Mouse (Mus musculus) megakaryocyte progenitor cell, adult 5-6 weeks (primary cell): ENCODE data around the gene Gltpd2. TPM values are rescaled to one million over a fixed set of nuclear protein-coding genes. Genes with fewer than 3 reads are reported as not detected.

ENCODE experiments used
- ATAC-seq: replicated peaks from 2 replicates; pipeline ENCODE4 v1.8.0; 2016; ENCODE audit warnings: mild to moderate bottlenecking, moderate TSS enrichment, inconsistent platforms; ENCODE audit not compliant: poor library complexity
- total RNA-seq, 2 experiments: library from RNA; stranded (forward) in 1 of 2; stranded (reverse) in 1 of 2; fragments of 157-497, 149-512 nt in 1 of 2; fragments of 200-1000 nt in 1 of 2; gene quantifications; 2 replicates each; pipeline versions ENCODE4 v1.2.3 to v1.2.4; 2015 to 2017

Gene Gltpd2
- total RNA-seq, 2 experiments from 2014 or later, result not detected

- no peak for ATAC-seq
Measured at GRCm38 (mm10) chr11:70562995-70563469, 44.0 kb downstream of the Gltpd2 start.

GRCm38 (mm10) chr11:70563470-70564275 is 44.7 kb downstream of the Gltpd2 start:
- peak; percentile 14; the same call in 1 of the 2 replicates for ATAC-seq

- no peak for ATAC-seq
Measured at GRCm38 (mm10) chr11:70564276-70564873, 45.4 kb downstream of the Gltpd2 start.

- no peak for ATAC-seq
Measured at GRCm38 (mm10) chr11:70566586-70566985, 47.6 kb downstream of the Gltpd2 start.

Other genes starting within 250 kb of the Gltpd2 start
- 0.39 TPM in 1 of 2 replicates, not detected in the other for gene Alox12e, start 196.6 kb upstream of the Gltpd2 start, total RNA-seq (2015)
- gene Alox12e, start 196.6 kb upstream of the Gltpd2 start, total RNA-seq (2017), result not detected in 2 replicates
- gene Alox15, start 167.2 kb upstream of the Gltpd2 start, total RNA-seq (2015), result 1.4 and 1.6 TPM in 2 replicates
- gene Alox15, start 167.2 kb upstream of the Gltpd2 start, total RNA-seq (2017), result 1.2 TPM in 2 replicates
- gene Pelp1, start 109.2 kb upstream of the Gltpd2 start, total RNA-seq (2015), result 27.1 and 28.4 TPM in 2 replicates
- 9.5 and 16.8 TPM in 2 replicates for gene Pelp1, start 109.2 kb upstream of the Gltpd2 start, total RNA-seq (2017)
- gene Arrb2, start 86.6 kb upstream of the Gltpd2 start, total RNA-seq (2015), result 43.9 and 47.7 TPM in 2 replicates
- gene Arrb2, start 86.6 kb upstream of the Gltpd2 start, total RNA-seq (2017), result 31.4 and 48.0 TPM in 2 replicates
- gene Med11, start 67.3 kb upstream of the Gltpd2 start, total RNA-seq (2015), result 36.7 and 37.1 TPM in 2 replicates
- 37.0 and 40.2 TPM in 2 replicates for gene Med11, start 67.3 kb upstream of the Gltpd2 start, total RNA-seq (2017)
- gene Zmynd15, start 59.8 kb upstream of the Gltpd2 start, total RNA-seq (2015), result not detected in 2 replicates
- gene Zmynd15, start 59.8 kb upstream of the Gltpd2 start, total RNA-seq (2017), result 0.25 TPM in 1 of 2 replicates, not detected in the other
- 0.29 and 0.67 TPM in 2 replicates for gene Cxcl16, start 59.2 kb upstream of the Gltpd2 start, total RNA-seq (2015)
- gene Cxcl16, start 59.2 kb upstream of the Gltpd2 start, total RNA-seq (2017), result 0.24 TPM in 1 of 2 replicates, not detected in the other
- not detected in 2 replicates for gene Tm4sf5, start 14.0 kb upstream of the Gltpd2 start, total RNA-seq (2015)
- gene Tm4sf5, start 14.0 kb upstream of the Gltpd2 start, total RNA-seq (2017), result not detected in 2 replicates
- gene Vmo1, start 4.6 kb upstream of the Gltpd2 start, total RNA-seq (2015), result not detected in 2 replicates
- gene Vmo1, start 4.6 kb upstream of the Gltpd2 start, total RNA-seq (2017), result not detected in 2 replicates
- gene Psmb6, start 6.2 kb downstream of the Gltpd2 start, total RNA-seq (2015), result 141 and 153 TPM in 2 replicates
- 272 and 309 TPM in 2 replicates for gene Psmb6, start 6.2 kb downstream of the Gltpd2 start, total RNA-seq (2017)
- not detected in 2 replicates for gene Gm40193, start 13.7 kb downstream of the Gltpd2 start, total RNA-seq (2015)
- gene Gm40193, start 13.7 kb downstream of the Gltpd2 start, total RNA-seq (2017), result not detected in 2 replicates
- 0.07 and 0.90 TPM in 2 replicates for gene Pld2, start 20.9 kb downstream of the Gltpd2 start, total RNA-seq (2015)
- 0.25 and 0.81 TPM in 2 replicates for gene Pld2, start 20.9 kb downstream of the Gltpd2 start, total RNA-seq (2017)
- gene Mink1, start 43.7 kb downstream of the Gltpd2 start, total RNA-seq (2015), result 14.4 and 18.0 TPM in 2 replicates
- 12.5 and 16.5 TPM in 2 replicates for gene Mink1, start 43.7 kb downstream of the Gltpd2 start, total RNA-seq (2017)
- not detected in 2 replicates for gene 4930544D05Rik, start 96.7 kb downstream of the Gltpd2 start, total RNA-seq (2015)
- not detected in 2 replicates for gene 4930544D05Rik, start 96.7 kb downstream of the Gltpd2 start, total RNA-seq (2017)
- gene Chrne, start 100.0 kb downstream of the Gltpd2 start, total RNA-seq (2015), result not detected in 2 replicates
- gene Chrne, start 100.0 kb downstream of the Gltpd2 start, total RNA-seq (2017), result 0.17 TPM in 1 of 2 replicates, not detected in the other
- gene Gp1ba, start 119.9 kb downstream of the Gltpd2 start, total RNA-seq (2015), result 0.66 and 2.3 TPM in 2 replicates
- 0.08 and 0.20 TPM in 2 replicates for gene Gp1ba, start 119.9 kb downstream of the Gltpd2 start, total RNA-seq (2017)
- gene Rnf167, start 128.0 kb downstream of the Gltpd2 start, total RNA-seq (2015), result 39.3 and 44.8 TPM in 2 replicates
- 30.7 and 37.4 TPM in 2 replicates for gene Rnf167, start 128.0 kb downstream of the Gltpd2 start, total RNA-seq (2017)
- 59.5 and 73.9 TPM in 2 replicates for gene Slc25a11, start 128.3 kb downstream of the Gltpd2 start, total RNA-seq (2015)
- 46.6 and 52.7 TPM in 2 replicates for gene Slc25a11, start 128.3 kb downstream of the Gltpd2 start, total RNA-seq (2017)
- gene Pfn1, start 135.4 kb downstream of the Gltpd2 start, total RNA-seq (2015), result 1,057 and 1,218 TPM in 2 replicates
- gene Pfn1, start 135.4 kb downstream of the Gltpd2 start, total RNA-seq (2017), result 491 and 574 TPM in 2 replicates
- 4.1 and 6.2 TPM in 2 replicates for gene Eno3, start 138.0 kb downstream of the Gltpd2 start, total RNA-seq (2015)
- gene Eno3, start 138.0 kb downstream of the Gltpd2 start, total RNA-seq (2017), result 7.2 and 9.5 TPM in 2 replicates
- 102 and 109 TPM in 2 replicates for gene Spag7, start 150.2 kb downstream of the Gltpd2 start, total RNA-seq (2015)
- gene Spag7, start 150.2 kb downstream of the Gltpd2 start, total RNA-seq (2017), result 68.6 and 71.8 TPM in 2 replicates
- 9.1 and 9.2 TPM in 2 replicates for gene Camta2, start 168.9 kb downstream of the Gltpd2 start, total RNA-seq (2015)
- gene Camta2, start 168.9 kb downstream of the Gltpd2 start, total RNA-seq (2017), result 2.0 and 5.1 TPM in 2 replicates
- gene Inca1, start 181.0 kb downstream of the Gltpd2 start, total RNA-seq (2015), result 0.20 TPM in 1 of 2 replicates, not detected in the other
- 0.50 TPM in 1 of 2 replicates, not detected in the other for gene Inca1, start 181.0 kb downstream of the Gltpd2 start, total RNA-seq (2017)
- gene Kif1c, start 181.4 kb downstream of the Gltpd2 start, total RNA-seq (2015), result 1.6 and 2.0 TPM in 2 replicates
- 4.6 and 5.9 TPM in 2 replicates for gene Kif1c, start 181.4 kb downstream of the Gltpd2 start, total RNA-seq (2017)
- 1.3 and 2.1 TPM in 2 replicates for gene Zfp3, start 245.0 kb downstream of the Gltpd2 start, total RNA-seq (2015)
- gene Zfp3, start 245.0 kb downstream of the Gltpd2 start, total RNA-seq (2017), result 1.9 and 2.7 TPM in 2 replicates